Mouse (Mus musculus): Measurements from ENCODE around the gene Kdm2b. TPM values are rescaled to one million over a fixed set of nuclear protein-coding genes. Genes with fewer than 3 reads are reported as not detected.

Gene Kdm2b
- polyA plus RNA-seq, 1 experiment from 2014 or later, result 26.5 TPM

DNA sequence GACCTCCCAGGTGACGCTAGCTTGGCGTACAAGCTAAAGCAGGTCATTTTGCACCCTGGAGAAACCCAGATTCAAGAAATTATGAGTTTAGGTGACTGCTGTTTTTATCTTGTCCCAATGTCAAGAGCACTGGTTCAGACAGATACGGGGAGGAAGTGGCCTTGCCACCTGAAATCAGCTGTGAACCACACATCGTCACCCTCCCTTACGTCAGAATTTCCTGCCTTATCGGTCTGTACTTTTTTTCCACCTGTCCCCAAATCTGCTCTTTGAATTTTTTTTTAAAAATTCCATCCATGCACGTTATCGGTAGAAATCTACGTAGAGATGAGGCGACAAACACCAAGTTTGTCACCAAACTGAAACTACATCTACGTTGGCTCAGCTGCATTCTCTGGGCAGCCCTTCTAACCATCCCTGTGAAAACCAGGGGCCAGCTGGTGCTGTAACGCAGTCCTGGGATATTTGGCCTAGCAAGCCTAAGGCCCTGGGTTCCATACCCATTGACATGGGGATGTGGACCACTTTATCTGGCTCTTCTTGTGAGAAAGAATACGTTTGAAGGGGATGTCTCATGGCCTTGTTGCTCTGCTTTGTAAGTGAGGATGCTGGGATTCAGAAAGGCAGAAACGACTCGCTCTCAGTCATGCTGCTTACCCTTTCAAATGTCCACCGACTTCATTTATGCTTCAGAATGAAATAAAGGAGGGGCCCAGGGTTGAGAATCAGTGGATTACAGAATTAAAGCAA is 963 bp upstream of the Kdm2b start:
- Histone ChIP-seq H3K4me1 (ENCODE audit: control insufficient read depth, insufficient read depth, low read length) (peaks cover 37% of the 10 kb centered on the region), H3K9me3 (replicated peaks; ENCODE audit: control insufficient read depth, low read length) (no peaks in the 10 kb centered on the region), H3K9ac (ENCODE audit: low read depth, low read length) (peak overlapping the region; percentile 90), H3K4me2 (peak overlapping the region; percentile 99), H3K27me3 (ENCODE audit: control insufficient read depth, insufficient read depth, low read length) (no peaks in the 10 kb centered on the region), H3K4me3 (ENCODE audit: low read depth, low read length) (peak overlapping the region; percentile 78), H3K36me3 (ENCODE audit: control insufficient read depth, insufficient read depth, low read length) (no peaks in the 10 kb centered on the region), H3K27ac (ENCODE audit: low read depth, low read length) (peak overlapping the region; percentile 92)
- 8% methylated on average over 16 of the region's 16 CpGs for WGBS (ENCODE audit: insufficient replicate concordance)
- ATAC-seq (replicated peaks; ENCODE audit: insufficient number of reproducible peaks, low FRiP score, low TSS enrichment), result no peak

GRCm38 (mm10) chr5:122989001-122989525 is 560 bp downstream of the Kdm2b start:
- H3K27ac ChIP-seq (ENCODE audit: low read depth, low read length), result peak overlapping the region; percentile 92
- H3K4me2 ChIP-seq, result peak overlapping the region; percentile 99
- no peaks in the 10 kb centered on the region for H3K27me3 ChIP-seq (ENCODE audit: control insufficient read depth, insufficient read depth, low read length)
- peak overlapping the region; percentile 90 for H3K9ac ChIP-seq (ENCODE audit: low read depth, low read length)
- ATAC-seq (replicated peaks; ENCODE audit: insufficient number of reproducible peaks, low FRiP score, low TSS enrichment), result 0 out of 2 replicates have a peak, but pooled peaks have one; percentile 23
- H3K9me3 ChIP-seq (replicated peaks; ENCODE audit: control insufficient read depth, low read length), result no peaks in the 10 kb centered on the region
- H3K4me1 ChIP-seq (ENCODE audit: control insufficient read depth, insufficient read depth, low read length), result peaks cover 36% of the 10 kb centered on the region
- no peaks in the 10 kb centered on the region for H3K36me3 ChIP-seq (ENCODE audit: control insufficient read depth, insufficient read depth, low read length)
- peak overlapping the region; percentile 78 for H3K4me3 ChIP-seq (ENCODE audit: low read depth, low read length)
- under 1% methylated on average over 36 of the region's 39 CpGs for WGBS (ENCODE audit: insufficient replicate concordance)

DNA sequence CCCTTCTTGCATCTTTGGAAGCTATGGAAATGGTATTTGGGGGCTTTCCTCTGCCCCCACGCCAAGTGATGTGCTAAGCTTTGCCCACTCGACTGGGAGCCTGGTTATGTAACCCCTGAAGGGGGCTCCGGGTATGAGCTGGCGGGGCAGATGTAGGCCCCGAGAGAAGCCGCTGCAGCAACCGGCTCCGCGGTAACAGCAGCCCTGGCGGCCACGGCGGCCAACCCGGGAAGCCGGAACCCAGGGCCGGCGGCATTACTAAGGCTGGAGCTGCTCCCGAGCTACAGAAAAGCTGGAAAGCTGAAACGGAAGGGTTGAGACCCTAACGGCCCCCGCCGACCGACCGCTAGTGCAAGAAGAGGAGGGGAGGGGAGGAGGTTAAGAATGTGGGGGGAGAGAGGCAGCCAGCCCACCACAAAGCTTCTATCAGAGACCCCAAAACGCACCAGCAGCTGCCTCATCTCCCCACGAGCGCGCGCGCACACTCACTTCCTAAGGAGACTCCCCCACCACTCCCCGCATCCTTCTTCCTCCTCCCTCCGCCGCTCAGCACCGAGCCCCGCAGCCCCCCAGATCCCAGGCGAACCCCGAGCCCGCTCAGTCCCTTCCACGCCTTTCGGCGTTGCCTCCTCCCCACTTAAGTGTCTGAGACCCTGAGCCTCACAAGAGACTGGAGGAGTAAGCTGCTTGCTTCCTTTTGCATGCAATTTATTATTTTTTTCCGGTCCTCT is 1.4 kb downstream of the Kdm2b start:
- Histone ChIP-seq H3K9me3 (replicated peaks; ENCODE audit: control insufficient read depth, low read length) (no peaks in the 10 kb centered on the region), H3K36me3 (ENCODE audit: control insufficient read depth, insufficient read depth, low read length) (no peaks in the 10 kb centered on the region), H3K27ac (ENCODE audit: low read depth, low read length) (peak overlapping the region; percentile 92), H3K4me1 (ENCODE audit: control insufficient read depth, insufficient read depth, low read length) (peaks cover 36% of the 10 kb centered on the region), H3K27me3 (ENCODE audit: control insufficient read depth, insufficient read depth, low read length) (no peaks in the 10 kb centered on the region), H3K4me3 (ENCODE audit: low read depth, low read length) (peak overlapping the region; percentile 78), H3K9ac (ENCODE audit: low read depth, low read length) (peak overlapping the region; percentile 90), H3K4me2 (peak overlapping the region; percentile 99)
- WGBS (ENCODE audit: insufficient replicate concordance), result under 1% methylated on average over 41 of the region's 41 CpGs
- ATAC-seq (replicated peaks; ENCODE audit: insufficient number of reproducible peaks, low FRiP score, low TSS enrichment), result no peak

GRCm38 (mm10) chr5:122987211-122988020 is 2.2 kb downstream of the Kdm2b start:
- Histone ChIP-seq H3K27me3 (ENCODE audit: control insufficient read depth, insufficient read depth, low read length) (no peaks in the 10 kb centered on the region), H3K9me3 (replicated peaks; ENCODE audit: control insufficient read depth, low read length) (no peaks in the 10 kb centered on the region), H3K4me2 (peak overlapping the region; percentile 99), H3K36me3 (ENCODE audit: control insufficient read depth, insufficient read depth, low read length) (no peaks in the 10 kb centered on the region), H3K27ac (ENCODE audit: low read depth, low read length) (no peak overlapping the region), H3K4me3 (ENCODE audit: low read depth, low read length) (peak overlapping the region; percentile 78), H3K9ac (ENCODE audit: low read depth, low read length) (peak overlapping the region; percentile 90), H3K4me1 (ENCODE audit: control insufficient read depth, insufficient read depth, low read length) (peaks cover 36% of the 10 kb centered on the region)
- WGBS (ENCODE audit: insufficient replicate concordance), result 4% methylated on average over 39 of the region's 39 CpGs
- ATAC-seq (replicated peaks; ENCODE audit: insufficient number of reproducible peaks, low FRiP score, low TSS enrichment), result no peak; the same call in 1 of the 2 replicates

GRCm38 (mm10) chr5:122986091-122986493 is 3.5 kb downstream of the Kdm2b start:
- H3K27ac ChIP-seq (ENCODE audit: low read depth, low read length), result no peak overlapping the region
- H3K4me2 ChIP-seq, result peak overlapping the region; percentile 16
- WGBS (ENCODE audit: insufficient replicate concordance), result 35% methylated on average over 8 of the region's 8 CpGs
- H3K36me3 ChIP-seq (ENCODE audit: control insufficient read depth, insufficient read depth, low read length), result no peaks in the 10 kb centered on the region
- H3K27me3 ChIP-seq (ENCODE audit: control insufficient read depth, insufficient read depth, low read length), result no peaks in the 10 kb centered on the region
- no peak overlapping the region for H3K4me3 ChIP-seq (ENCODE audit: low read depth, low read length)
- no peak overlapping the region; the same call in 1 of the 2 replicates for H3K9ac ChIP-seq (ENCODE audit: low read depth, low read length)
- peaks cover 30% of the 10 kb centered on the region for H3K4me1 ChIP-seq (ENCODE audit: control insufficient read depth, insufficient read depth, low read length)
- ATAC-seq (replicated peaks; ENCODE audit: insufficient number of reproducible peaks, low FRiP score, low TSS enrichment), result no peak
- no peaks in the 10 kb centered on the region for H3K9me3 ChIP-seq (replicated peaks; ENCODE audit: control insufficient read depth, low read length)

- Histone ChIP-seq H3K27me3 (ENCODE audit: control insufficient read depth, insufficient read depth, low read length) (no peaks in the 10 kb centered on the region), H3K4me2 (no peak overlapping the region), H3K36me3 (ENCODE audit: control insufficient read depth, insufficient read depth, low read length) (no peaks in the 10 kb centered on the region), H3K27ac (ENCODE audit: low read depth, low read length) (no peak overlapping the region), H3K4me3 (ENCODE audit: low read depth, low read length) (no peak overlapping the region), H3K9ac (ENCODE audit: low read depth, low read length) (peak overlapping the region; percentile 39; the same call in 1 of the 2 replicates), H3K4me1 (ENCODE audit: control insufficient read depth, insufficient read depth, low read length) (peaks cover 23% of the 10 kb centered on the region), H3K9me3 (replicated peaks; ENCODE audit: control insufficient read depth, low read length) (no peaks in the 10 kb centered on the region)
- ATAC-seq (replicated peaks; ENCODE audit: insufficient number of reproducible peaks, low FRiP score, low TSS enrichment), result no peak
- WGBS (ENCODE audit: insufficient replicate concordance), result 64% methylated on average over 3 of the region's 3 CpGs
Measured at GRCm38 (mm10) chr5:122985276-122985675, 4.3 kb downstream of the Kdm2b start.

GRCm38 (mm10) chr5:122984483-122984882 is 5.1 kb downstream of the Kdm2b start:
- no peak for ATAC-seq (replicated peaks; ENCODE audit: insufficient number of reproducible peaks, low FRiP score, low TSS enrichment)
- peaks cover 21% of the 10 kb centered on the region for H3K4me1 ChIP-seq (ENCODE audit: control insufficient read depth, insufficient read depth, low read length)
- 86% methylated on average over 5 of the region's 5 CpGs for WGBS (ENCODE audit: insufficient replicate concordance)
- H3K4me2 ChIP-seq, result no peak overlapping the region
- no peak overlapping the region for H3K4me3 ChIP-seq (ENCODE audit: low read depth, low read length)
- no peaks in the 10 kb centered on the region for H3K36me3 ChIP-seq (ENCODE audit: control insufficient read depth, insufficient read depth, low read length)
- no peak overlapping the region for H3K27ac ChIP-seq (ENCODE audit: low read depth, low read length)
- H3K9me3 ChIP-seq (replicated peaks; ENCODE audit: control insufficient read depth, low read length), result no peaks in the 10 kb centered on the region
- H3K9ac ChIP-seq (ENCODE audit: low read depth, low read length), result no peak overlapping the region
- H3K27me3 ChIP-seq (ENCODE audit: control insufficient read depth, insufficient read depth, low read length), result no peaks in the 10 kb centered on the region

GRCm38 (mm10) chr5:122978970-122979369 is 10.7 kb downstream of the Kdm2b start:
- Histone ChIP-seq H3K27me3 (ENCODE audit: control insufficient read depth, insufficient read depth, low read length) (no peaks in the 10 kb centered on the region), H3K9ac (ENCODE audit: low read depth, low read length) (no peak overlapping the region), H3K9me3 (replicated peaks; ENCODE audit: control insufficient read depth, low read length) (no peaks in the 10 kb centered on the region), H3K36me3 (ENCODE audit: control insufficient read depth, insufficient read depth, low read length) (no peaks in the 10 kb centered on the region), H3K4me1 (ENCODE audit: control insufficient read depth, insufficient read depth, low read length) (no peaks in the 10 kb centered on the region), H3K27ac (ENCODE audit: low read depth, low read length) (no peak overlapping the region), H3K4me3 (ENCODE audit: low read depth, low read length) (no peak overlapping the region), H3K4me2 (no peak overlapping the region)
- WGBS (ENCODE audit: insufficient replicate concordance), result 53% methylated on average over 8 of the region's 8 CpGs
- no peak for ATAC-seq (replicated peaks; ENCODE audit: insufficient number of reproducible peaks, low FRiP score, low TSS enrichment)

All from heart, embryonic 11.5 days (tissue).